Mouse (Mus musculus) lung, postnatal 0 days (tissue): ENCODE data around the gene Synj2. TPM values are rescaled to one million over a fixed set of nuclear protein-coding genes. Genes with fewer than 3 reads are reported as not detected.

Source experiments
- ATAC-seq: fragments of 200-750 bp; cut with Nextera tagmentation; 2 replicates; pipeline ENCODE4 v1.8.0; 2017; ENCODE audit warnings: moderate library complexity
- DNase-seq: peaks from one replicate; pipeline ENCODE4 v3.0.0-alpha.2; 2016; ENCODE audit warnings: low spot score
- H3K27ac ChIP-seq: fragments of 300-500 bp; sonication (generic); 2 replicates; pipeline ENCODE4 v1.5.1; 2014; ENCODE audit warnings: antibody characterized with exemption, mild to moderate bottlenecking, low read length, mixed read lengths
- H3K27me3 ChIP-seq: fragments of 300-500 bp; sonication (generic); replicated peaks from 2 replicates; pipeline ENCODE4 v1.6.1; 2014; ENCODE audit warnings: low read length, mixed read lengths; ENCODE audit not compliant: insufficient read depth
- H3K36me3 ChIP-seq: fragments of 300-500 bp; sonication (generic); 2 replicates; pipeline ENCODE4 v1.6.1; 2014; ENCODE audit warnings: low read length, mixed read lengths; ENCODE audit not compliant: insufficient read depth
- H3K4me1 ChIP-seq: fragments of 300-500 bp; sonication (generic); 2 replicates; pipeline ENCODE4 v1.6.1; 2014; ENCODE audit warnings: antibody characterized with exemption, low read depth, low read length, mixed read lengths; ENCODE audit not compliant: insufficient read depth
- H3K4me2 ChIP-seq: fragments of 300-500 bp; sonication (generic); replicated peaks from 2 replicates; pipeline ENCODE4 v1.6.1; 2014; ENCODE audit warnings: low read depth, mild to moderate bottlenecking, low read length, moderate library complexity, mixed read lengths
- H3K4me3 ChIP-seq: fragments of 300-500 bp; sonication (generic); 2 replicates; pipeline ENCODE4 v1.5.1; 2014; ENCODE audit warnings: low read depth, low read length
- H3K9ac ChIP-seq: fragments of 300-500 bp; sonication (generic); replicated peaks from 2 replicates; pipeline ENCODE4 v1.6.1; 2014; ENCODE audit warnings: low read depth, mild to moderate bottlenecking
- H3K9me3 ChIP-seq: fragments of 300-500 bp; sonication (generic); 2 replicates; pipeline ENCODE4 v1.6.1; 2016; ENCODE audit warnings: low read length, mixed read lengths
- CTCF ChIP-seq: IDR thresholded peaks from 2 replicates; pipeline ENCODE4 v1.5.1; 2016; ENCODE audit warnings: antibody characterized with exemption, mild to moderate bottlenecking
- EP300 ChIP-seq: IDR thresholded peaks from 2 replicates; pipeline ENCODE4 v1.6.1; 2016; ENCODE audit warnings: antibody characterized with exemption, mild to moderate bottlenecking, control low read depth
- WGBS: fragments of 180-500 bp; shearing (Covaris S2); extraction: QIAGEN DNeasy Blood & Tissue Kit; methylation state at CpG from one replicate; pipeline ENCODE4 v1.1.7; 2014; 5-methylcytosine and 5-hydroxymethylcytosine counted together
- polyA plus RNA-seq: library from polyadenylated mRNA; unstranded; fragments of >200 nt; fragmentation: Nextera tagmentation; extraction: Ambion mirVana; gene quantifications from 2 replicates; pipeline ENCODE4 v1.2.1, GENCODE M21; 2015

The Synj2 gene
- 1.8 and 2.1 TPM in 2 replicates for polyA plus RNA-seq

GRCm38 (mm10) chr17:5941230-5942043 lies at the start of gene Synj2:
TSS of gene Synj2 (plus strand) at chr17:5941280.
- peak within 1 kb of the TSS; percentile 65 for H3K4me3 ChIP-seq
- H3K4me2 ChIP-seq: peak within 1 kb of the TSS; percentile 88
- peak within 1 kb of the TSS; percentile 43; the same call in 1 of the 2 replicates for H3K27ac ChIP-seq
- H3K27me3 ChIP-seq: no peaks in the 10 kb centered on the region
- H3K9me3 ChIP-seq: no peaks in the 10 kb centered on the region
- WGBS: under 1% methylated on average over 34 of the region's 52 CpGs
- 0 out of 2 replicates have a peak, but pooled peaks cover 4% of the 10 kb centered on the region for H3K4me1 ChIP-seq
- DNase-seq (peak; percentile 53), ATAC-seq (peak; percentile 73)
- H3K36me3 ChIP-seq: no peaks in the 10 kb centered on the region
- H3K9ac ChIP-seq: peak within 1 kb of the TSS; percentile 52
- TF ChIP-seq EP300 (no peak), CTCF (no peak)

- no peak overlapping the region for H3K27ac ChIP-seq
- DNase-seq (no peak), ATAC-seq (no peak)
- WGBS: 84% methylated on average over 9 of the region's 9 CpGs
- H3K27me3 ChIP-seq: no peaks in the 10 kb centered on the region
- H3K36me3 ChIP-seq: no peaks in the 10 kb centered on the region
- H3K4me1 ChIP-seq: no peaks in the 10 kb centered on the region
- H3K9ac ChIP-seq: no peak overlapping the region
- no peak overlapping the region for H3K4me3 ChIP-seq
- TF ChIP-seq EP300 (no peak), CTCF (no peak)
- H3K4me2 ChIP-seq: no peak overlapping the region
- no peaks in the 10 kb centered on the region for H3K9me3 ChIP-seq
Measured at GRCm38 (mm10) chr17:5891933-5892683, 49.0 kb upstream of the Synj2 start.

GRCm38 (mm10) chr17:5893092-5893491 lies 48.0 kb upstream of the Synj2 start:
- ATAC-seq (0 out of 2 replicates have a peak, but pooled peaks have one; percentile 18), DNase-seq (no peak)
- Histone ChIP-seq H3K27ac (no peak overlapping the region), H3K4me2 (no peak overlapping the region), H3K4me1 (peaks cover under 1% of the 10 kb centered on the region; the same call in 1 of the 2 replicates), H3K27me3 (no peaks in the 10 kb centered on the region), H3K9me3 (no peaks in the 10 kb centered on the region), H3K4me3 (no peak overlapping the region), H3K9ac (no peak overlapping the region), H3K36me3 (no peaks in the 10 kb centered on the region)
- TF ChIP-seq CTCF: no peak
- TF ChIP-seq EP300: no peak
- WGBS: 34% methylated on average over 7 of the region's 7 CpGs

- no peaks in the 10 kb centered on the region for H3K27me3 ChIP-seq
- 72% methylated on average over 7 of the region's 7 CpGs for WGBS
- TF ChIP-seq CTCF (peak; percentile 47), EP300 (no peak)
- H3K9me3 ChIP-seq: no peaks in the 10 kb centered on the region
- no peaks in the 10 kb centered on the region for H3K36me3 ChIP-seq
- no peak overlapping the region for H3K27ac ChIP-seq
- peaks cover 3% of the 10 kb centered on the region; the same call in 1 of the 2 replicates for H3K4me1 ChIP-seq
- H3K4me3 ChIP-seq: no peak overlapping the region
- H3K9ac ChIP-seq: no peak overlapping the region
- DNase-seq: no peak
- H3K4me2 ChIP-seq: no peak overlapping the region
- no peak for ATAC-seq
Measured at GRCm38 (mm10) chr17:5893574-5894148, 47.4 kb upstream of the Synj2 start.

GRCm38 (mm10) chr17:5896066-5896465 lies 45.0 kb upstream of the Synj2 start:
- TF ChIP-seq EP300 (no peak), CTCF (no peak)
- Histone ChIP-seq H3K27ac (no peak overlapping the region), H3K4me2 (no peak overlapping the region), H3K9me3 (no peaks in the 10 kb centered on the region), H3K9ac (no peak overlapping the region), H3K27me3 (no peaks in the 10 kb centered on the region), H3K4me3 (no peak overlapping the region), H3K4me1 (peaks cover 3% of the 10 kb centered on the region; the same call in 1 of the 2 replicates), H3K36me3 (peaks cover 6% of the 10 kb centered on the region; the same call in 1 of the 2 replicates)
- ATAC-seq: peak; percentile 95
- DNase-seq: peak; percentile 67
- WGBS: 55% methylated on average over 4 of the region's 4 CpGs

DNA sequence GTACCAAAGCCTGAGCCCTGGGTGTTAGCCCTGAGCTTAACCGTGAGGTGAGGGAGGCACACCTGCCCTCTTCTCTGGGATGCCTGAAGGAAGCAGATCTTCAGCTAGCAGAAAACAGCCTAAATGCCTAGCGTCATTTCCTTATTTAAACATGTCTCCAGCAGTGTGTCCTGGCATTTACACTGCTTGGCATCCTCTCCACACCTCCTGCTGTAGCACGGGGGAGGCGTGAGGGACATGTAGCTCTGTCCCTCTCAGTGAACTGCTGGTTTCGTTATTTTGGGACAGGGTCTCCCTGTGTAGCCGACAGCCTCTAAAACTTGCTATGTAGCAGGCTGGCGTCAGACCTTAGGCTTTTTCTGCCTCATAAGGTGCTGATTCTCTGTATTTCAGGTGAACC lies 44.5 kb upstream of the Synj2 start:
- 68% methylated on average over 7 of the region's 7 CpGs for WGBS
- H3K9ac ChIP-seq: no peak overlapping the region
- TF ChIP-seq EP300 (no peak), CTCF (no peak)
- DNase-seq: no peak
- H3K9me3 ChIP-seq: no peaks in the 10 kb centered on the region
- ATAC-seq: no peak
- H3K4me3 ChIP-seq: no peak overlapping the region
- no peak overlapping the region for H3K4me2 ChIP-seq
- peaks cover 6% of the 10 kb centered on the region; the same call in 1 of the 2 replicates for H3K36me3 ChIP-seq
- H3K27ac ChIP-seq: no peak overlapping the region
- peaks cover 3% of the 10 kb centered on the region; the same call in 1 of the 2 replicates for H3K4me1 ChIP-seq
- no peaks in the 10 kb centered on the region for H3K27me3 ChIP-seq
